Mouse (Mus musculus): ENCODE data around the gene Exosc9.

Exosc9 gene

DNA sequence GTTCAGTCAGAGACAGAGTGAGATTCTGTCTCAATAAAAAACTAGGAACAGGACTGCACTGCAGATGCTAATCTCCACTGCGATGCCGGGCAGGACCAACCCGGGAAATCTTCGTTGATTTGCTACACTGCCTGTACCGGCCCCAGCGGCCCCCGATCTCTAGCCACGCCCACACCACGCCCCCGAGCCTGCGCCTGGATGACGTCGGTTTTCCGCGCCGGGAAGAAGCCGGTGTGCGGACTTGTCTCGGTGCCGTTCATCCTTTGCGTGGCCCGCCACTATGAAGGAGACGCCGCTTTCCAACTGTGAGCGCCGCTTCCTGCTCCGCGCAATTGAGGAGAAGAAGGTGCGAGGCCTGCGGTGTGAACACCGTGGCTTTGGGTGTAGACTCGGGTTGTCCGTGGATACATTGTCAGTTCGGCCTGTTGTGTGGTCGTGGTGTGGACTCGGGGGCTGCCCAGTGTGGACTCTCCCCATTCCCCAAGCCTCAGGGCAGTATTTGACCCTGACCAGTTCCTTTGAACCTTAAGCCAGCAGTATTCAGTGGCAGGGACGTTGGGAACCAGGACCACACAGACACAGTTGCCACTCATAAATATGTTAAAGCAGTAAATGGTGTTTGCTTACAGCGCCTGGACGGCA, at the start of gene Exosc9:
Gene Exosc9 (plus strand): TSS at position 201 of the 642 bp plus-strand sequence.
- peak; percentile 86 for DNase-seq (ENCODE audit: low spot score)

DNA sequence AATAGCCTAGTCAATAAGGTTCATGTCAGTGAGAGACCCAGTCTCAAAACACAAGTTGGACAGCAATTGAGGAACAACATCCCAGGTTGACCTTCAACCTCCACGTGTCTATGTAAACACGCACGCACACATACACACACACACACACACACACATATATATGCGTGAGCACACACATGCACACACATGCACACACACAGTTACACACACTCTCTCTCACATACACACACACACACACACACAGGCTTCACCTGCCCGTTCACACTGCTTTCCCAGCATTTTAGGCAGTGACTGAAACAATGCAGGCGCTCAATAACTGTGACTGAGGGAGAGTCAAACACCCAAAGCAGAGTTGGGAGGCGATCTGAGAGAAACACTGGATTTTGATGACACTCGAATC, 47.1 kb upstream of the Exosc9 start:
- no peak for DNase-seq (ENCODE audit: low spot score)

DNA sequence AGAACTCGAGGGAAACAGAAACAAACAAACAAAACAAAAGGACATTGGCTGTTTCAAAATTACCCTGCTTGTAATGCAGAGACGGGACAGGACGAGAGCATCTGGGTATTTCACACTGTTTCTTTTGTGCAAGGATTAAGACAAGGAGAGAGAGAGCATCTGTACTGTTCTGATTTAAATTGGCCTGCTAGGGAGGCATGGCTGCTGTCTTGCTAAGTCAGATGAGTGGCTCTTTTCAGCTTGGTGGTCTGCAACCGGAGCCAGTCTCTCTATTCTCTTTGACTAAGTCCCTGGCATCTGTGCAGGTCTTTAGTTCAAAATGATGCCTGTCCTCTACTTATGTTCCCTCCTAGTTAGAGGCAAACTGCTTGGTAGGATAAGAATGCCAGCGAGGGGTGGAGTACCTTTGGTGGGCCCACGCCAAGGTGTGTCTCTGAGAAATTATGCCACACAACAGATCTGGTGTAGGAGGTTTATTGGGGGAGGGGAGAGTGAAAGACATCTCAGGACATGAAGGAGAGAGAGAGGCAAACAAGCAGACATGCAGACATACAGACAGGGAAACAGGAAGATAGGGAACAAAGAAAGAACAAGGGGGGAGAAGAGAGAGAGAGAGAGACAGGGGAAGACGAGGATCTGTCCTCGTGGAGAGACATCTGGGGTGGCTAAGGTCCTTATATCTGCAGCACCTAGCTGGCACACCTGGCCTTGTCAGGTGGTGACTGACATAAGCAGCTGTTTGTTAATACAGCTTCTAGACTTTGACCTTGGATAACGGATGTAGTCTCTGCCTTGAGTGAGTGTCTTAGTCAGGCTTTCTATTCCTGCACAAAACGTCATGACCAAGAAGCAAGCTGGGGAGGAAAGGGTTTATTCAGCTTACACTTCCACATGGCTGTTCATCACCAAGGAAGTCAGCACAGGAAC, 46.3 kb upstream of the Exosc9 start:
- no peak for DNase-seq (ENCODE audit: low spot score)

DNA sequence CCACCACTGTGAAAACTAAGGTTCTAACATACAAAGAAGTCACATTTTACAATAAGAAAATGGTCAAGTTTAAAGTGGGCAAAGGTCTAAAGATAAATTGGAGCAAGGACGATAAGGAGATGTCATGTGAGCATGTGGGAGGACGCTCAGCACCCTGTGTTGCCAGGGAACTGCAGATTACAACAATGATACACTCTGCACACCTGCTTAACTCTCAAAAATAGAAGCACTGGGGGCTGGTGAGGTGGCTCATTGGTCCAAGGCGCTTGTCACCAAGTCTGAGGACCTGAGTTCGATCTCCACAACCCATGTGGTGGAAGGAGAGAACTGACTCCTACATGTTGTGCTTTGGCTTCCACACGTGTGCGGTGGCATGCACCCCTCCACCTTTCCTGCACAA, 40.9 kb upstream of the Exosc9 start:
- DNase-seq (ENCODE audit: low spot score): no peak

DNA sequence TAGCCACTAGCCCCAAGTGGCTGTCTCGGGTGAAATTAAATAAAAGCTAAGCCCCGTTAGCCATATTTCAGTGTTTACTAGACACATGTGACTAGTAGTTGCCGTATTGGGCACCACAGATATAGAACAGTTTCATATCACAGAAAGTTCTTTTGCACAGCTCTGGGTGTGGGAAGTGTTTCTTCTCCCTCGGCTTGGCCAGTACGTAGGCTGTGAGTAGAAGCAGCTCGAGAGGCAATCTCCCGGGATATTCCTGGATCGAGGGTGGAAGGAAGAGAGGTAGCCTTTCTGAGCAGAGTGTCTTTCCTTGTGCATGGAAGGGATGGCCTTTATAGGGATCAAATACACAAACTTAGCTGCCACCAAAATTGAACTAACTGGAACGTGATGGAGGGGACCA, 36.2 kb upstream of the Exosc9 start:
- no peak for DNase-seq (ENCODE audit: low spot score)

DNA sequence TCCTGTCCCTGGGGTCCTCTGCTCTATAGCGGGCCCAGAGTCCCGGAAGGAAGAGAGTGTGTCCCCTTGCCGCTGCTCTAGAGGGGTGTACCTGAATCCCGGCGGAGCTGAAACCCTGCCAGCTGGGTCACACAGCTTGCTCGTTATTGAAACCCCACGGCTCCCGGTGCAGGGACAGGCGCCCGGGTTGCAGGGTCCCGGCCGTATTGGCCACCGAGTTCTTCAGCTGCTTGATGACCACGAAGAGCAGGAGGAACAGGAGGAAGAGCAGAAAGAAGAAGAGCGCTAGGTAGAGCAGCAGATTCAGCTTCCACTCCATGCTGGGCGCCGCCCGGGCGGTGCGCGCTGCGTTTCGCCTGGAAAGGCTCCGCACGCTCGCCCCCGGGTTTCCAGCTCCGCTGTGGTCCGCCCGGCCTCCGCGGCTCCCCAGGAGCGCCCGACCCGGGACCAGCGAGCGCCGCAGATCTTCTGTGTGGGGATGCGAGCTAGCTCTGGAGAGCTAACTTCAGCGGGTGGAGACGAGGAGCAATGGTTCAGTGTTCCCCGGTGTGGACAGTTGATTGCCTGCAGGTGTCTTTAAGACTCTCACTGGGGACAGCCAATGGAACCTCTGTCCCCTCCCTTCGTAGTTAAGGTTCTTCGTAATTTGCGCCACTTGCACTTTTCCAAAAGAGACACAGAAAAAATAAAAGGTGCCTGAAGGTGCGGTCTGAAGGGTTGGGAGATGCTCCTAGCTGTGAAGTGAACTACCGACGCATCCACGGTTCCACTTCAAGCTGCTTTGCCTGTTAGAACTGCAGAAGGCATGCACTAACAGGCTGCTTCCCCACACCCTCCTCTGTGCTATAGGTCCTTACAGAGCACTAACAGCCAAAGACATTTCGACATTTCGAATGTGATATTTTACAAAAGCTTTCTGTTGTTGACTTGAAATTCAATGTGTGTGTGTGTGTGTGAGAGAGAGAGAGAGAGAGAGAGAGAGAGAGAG, 31.0 kb upstream of the Exosc9 start, which contains the start of gene Gm11549:
Gene Gm11549 (minus strand): TSS at position 741 of the 988 bp plus-strand sequence.
- DNase-seq (ENCODE audit: low spot score): no peak

DNA sequence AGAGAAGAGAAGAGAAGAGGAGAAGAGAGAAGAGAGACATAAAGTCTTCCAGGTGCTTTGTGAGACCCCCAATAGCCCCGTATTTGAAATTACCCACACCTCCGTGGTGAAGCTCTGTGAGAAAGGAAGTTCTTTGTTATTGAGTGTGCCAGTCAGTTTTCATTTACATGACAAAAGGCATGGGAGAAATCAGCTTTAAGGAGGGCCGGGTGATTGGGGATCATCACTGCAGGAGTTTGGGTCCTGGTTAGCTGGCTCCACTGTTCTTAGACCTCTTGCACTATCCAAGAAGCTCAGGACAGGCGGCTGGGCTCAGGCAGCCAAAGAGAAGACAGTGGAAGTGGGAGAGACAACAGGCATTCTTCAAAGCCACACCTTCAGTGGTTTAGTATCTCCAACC, 30.3 kb upstream of the Exosc9 start:
- no peak for DNase-seq (ENCODE audit: low spot score)

DNA sequence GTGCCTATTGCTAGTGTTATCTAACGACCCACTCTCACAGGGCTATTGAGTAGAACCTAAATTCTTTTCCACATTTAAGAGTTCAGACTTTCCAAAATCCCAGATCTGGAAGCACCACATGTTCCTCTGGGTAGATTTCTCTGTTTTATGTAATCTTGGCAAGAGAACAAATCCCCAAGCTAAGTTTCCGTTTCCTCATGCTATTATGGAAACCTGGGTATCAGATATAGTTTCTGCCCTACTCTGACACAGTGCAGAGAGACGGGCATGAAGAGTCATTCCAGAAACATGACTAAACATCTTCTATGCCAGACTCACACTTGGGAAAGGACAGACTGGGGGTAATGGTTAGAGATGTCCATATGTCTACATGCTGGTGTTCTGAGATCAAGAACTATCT, 27.9 kb upstream of the Exosc9 start:
- no peak for DNase-seq (ENCODE audit: low spot score)

DNA sequence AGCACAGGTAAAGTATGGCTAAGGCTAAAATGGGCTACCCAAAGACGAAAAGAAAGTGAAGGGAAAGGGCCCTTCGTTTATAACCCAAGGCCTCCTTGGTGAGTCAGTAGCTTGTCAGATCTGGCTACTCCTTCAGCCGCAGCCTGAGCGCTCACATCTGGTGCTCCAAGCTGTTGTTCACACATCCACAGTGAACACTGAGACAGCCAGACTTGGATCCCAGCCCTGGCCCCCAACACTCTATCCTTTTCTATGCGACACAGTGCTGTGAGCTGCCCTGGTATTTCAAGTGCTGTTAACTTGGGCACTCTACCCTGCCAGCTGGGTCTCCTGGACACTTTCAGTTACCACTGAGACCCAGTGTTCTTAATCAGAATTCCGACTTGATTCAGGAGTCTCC, 22.1 kb upstream of the Exosc9 start:
- DNase-seq (ENCODE audit: low spot score): peak; percentile 66

DNA sequence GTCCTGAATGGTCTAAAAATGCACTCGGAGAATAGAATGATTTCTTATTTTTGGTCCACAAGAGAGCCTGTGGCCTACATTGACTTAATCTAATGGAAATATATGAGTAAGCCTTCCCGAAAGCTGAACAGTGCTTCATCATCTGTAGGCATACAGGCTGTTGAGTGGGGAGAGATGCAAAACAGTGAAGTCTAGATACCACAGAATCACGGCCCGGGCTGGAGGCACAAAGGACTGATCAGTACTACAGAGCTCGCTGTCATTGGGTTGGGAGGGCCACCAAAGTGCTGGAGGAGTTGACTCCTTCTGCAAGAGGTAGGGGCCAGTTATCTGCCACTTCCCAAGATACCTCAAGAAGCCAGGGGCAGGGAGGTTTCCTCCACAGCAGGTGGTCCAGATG, 21.6 kb upstream of the Exosc9 start:
- no peak for DNase-seq (ENCODE audit: low spot score)

DNA sequence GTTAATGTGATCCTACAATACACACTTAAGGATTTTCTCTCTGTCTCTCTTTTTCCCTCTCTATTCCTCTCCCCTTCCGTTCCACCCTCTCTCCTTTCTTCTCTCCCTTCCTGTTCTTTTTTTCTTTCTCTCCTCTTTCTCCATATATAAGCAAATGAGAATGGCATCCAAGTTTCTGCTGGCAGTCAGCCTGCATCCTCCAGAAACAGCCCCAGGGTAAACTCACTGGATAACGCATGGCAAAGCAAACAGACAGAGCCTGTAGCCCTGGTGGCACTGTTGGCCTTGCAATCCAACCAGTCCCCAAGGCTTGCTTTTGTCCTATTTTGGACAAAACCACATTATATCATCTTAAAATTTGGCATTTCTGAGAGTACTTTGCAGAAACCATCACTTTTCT, 21.2 kb upstream of the Exosc9 start:
- DNase-seq (ENCODE audit: low spot score): no peak

DNA sequence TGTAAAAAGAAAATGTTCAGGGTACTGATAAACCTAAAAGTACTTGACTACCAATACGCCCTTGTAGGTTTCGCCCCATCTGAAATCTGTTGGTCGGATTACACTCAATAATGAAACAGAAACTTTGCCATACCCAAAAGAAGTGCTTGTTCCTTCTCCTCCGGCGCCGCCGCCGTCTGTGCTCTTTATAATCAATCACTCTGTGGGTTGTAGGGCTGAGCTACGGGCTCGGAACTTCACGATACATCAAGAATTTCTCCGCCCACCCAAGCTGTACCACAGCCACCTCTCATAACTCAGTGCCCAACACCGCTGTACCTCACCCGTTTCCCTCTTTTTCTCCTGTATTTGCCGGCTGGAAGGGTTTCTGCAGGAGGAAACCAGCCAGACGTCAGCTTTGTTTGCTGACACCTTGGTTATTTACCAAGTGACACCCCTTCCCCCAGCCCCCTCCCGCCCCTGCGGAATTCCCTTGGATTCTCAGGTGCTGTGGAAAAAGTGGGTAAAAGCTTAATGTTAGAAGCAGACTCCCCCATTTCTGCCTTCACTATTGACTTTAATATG, 20.3 kb upstream of the Exosc9 start:
- DNase-seq (ENCODE audit: low spot score): no peak

DNA sequence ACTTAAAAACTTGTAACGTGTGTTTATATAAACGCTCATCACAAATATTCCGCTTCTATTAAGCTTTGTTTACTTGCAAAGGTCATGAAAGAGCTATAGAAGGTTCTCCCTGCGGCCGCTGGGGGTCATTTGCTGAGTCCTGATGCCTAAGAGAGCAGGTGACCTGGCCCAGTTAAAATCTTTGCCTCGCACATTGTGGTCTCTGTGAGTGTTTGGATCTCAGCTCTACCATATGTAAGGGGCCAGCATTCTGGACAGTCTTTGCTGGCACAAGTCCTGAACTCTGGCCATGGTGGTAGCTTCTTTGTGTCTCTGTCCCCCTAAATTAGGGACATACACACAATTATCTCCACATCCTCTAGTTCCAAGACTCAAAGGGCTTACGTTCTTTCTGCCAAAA, 19.7 kb upstream of the Exosc9 start:
- DNase-seq (ENCODE audit: low spot score): no peak

DNA sequence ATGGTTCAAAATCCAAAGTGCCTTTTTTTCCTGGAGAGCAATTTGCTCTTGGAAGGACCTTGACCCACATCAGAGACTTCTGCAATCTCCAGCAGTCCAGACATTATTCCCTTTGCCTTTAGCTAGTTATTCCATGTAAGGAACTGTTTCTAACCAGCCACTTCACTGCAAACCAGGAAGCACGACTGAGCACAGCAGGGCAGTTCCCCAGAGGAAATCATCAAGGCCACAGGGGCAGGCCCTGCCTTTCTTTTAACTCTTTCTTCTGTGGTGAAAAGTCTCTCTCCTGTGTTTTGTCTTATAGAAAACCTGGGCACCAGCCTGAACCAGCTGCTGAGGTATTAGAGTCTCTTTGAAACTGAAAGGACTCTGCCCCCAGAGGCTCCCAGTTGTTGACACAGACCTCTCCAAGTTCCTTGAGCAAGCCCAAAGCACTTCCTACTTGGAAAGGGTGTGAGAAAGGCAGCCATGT, 19.2 kb upstream of the Exosc9 start:
- DNase-seq (ENCODE audit: low spot score): no peak

DNA sequence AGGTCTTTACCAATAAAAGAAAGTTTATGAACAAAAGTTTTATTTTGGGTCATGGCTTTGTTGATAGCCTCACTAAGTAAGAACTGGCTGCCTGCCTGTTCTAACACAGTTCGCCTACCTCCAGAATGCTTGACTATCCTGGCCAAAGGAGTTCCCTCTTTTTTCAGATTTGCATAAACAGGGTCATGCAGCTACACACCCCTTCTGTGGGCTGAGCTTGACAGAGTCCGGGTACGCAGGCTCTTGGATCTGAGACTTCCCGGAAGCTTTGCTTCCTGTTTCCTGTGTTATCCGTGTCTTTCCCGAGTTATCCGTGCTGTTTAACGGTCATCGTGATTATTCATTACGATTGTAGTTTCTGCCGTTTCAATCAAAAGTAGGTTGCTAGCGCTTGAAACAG, 16.4 kb upstream of the Exosc9 start:
- no peak for DNase-seq (ENCODE audit: low spot score)

DNA sequence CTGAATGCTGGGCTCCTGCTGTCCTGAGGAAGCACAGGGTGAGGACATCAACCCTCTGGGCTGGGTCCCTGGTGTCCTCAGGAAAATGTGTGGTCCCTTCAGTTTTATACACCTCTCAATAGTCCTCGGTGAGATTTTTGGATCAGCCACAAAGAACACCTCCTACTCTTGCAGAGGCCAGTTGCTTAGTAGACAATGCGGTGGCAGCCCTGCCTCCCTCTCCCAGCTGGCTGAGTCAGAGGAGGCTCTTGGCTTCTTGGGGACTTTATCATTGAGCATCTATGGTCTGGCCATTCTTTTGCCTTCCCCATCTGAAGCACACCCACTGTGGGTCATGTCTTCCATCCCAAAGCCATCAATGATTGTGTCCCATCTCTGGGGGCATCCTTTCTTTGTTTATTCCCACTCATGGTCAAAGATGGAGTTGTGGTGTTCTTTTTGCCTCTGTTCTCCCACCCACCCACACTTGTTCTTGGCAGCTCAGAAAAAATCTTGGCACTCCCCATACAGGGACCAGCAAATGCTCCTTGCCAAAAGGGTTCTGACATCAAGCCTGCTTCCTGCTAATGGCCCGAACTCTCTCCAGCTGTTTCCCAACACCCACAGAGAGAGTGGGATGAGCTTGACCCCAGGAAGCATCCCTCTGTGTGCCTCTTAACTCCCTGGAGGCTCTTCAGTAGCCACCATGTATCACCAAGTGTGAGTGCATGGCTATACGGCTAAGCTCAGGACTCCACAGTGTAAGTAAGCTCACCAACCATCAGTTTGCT, 14.5 kb upstream of the Exosc9 start:
- DNase-seq (ENCODE audit: low spot score): no peak

DNA sequence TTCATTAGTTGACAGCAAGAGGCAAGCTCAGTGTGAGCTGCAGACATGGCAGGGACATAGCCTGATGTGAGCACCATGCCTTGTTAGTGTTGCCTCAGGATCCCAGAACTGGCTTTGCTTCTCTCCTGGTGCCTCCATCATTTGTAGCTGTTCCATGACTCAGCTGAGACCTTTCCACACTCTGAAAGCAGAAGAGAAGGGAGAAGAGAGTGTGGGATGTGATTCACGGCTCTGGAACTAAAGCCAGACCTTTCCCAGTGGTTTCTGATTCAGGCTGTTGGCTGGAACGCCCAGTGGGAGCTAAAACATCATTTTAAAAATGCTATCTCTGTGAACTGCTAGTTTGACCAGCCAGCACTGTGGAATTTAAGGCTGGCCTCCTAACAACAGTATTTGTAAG, 11.7 kb upstream of the Exosc9 start:
- DNase-seq (ENCODE audit: low spot score): no peak

DNA sequence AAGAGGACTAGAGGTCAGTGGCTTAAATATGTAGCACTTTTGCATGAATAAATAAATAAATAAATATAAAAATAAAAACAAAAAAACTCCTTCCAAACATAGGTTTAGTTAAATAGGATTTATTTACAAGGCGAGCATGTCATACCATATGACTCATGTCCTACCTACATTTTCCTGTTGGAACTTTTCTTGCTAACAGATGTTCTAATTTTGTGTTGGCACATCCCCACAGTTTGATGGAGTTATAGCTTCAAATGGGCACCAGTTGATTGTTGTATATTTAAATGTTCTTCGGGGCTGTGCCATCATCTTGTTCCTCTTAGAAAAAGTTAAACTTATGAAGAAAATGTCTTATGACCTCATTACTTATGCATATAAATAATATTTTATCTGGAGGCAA, 11.0 kb upstream of the Exosc9 start:
- DNase-seq (ENCODE audit: low spot score): no peak

DNA sequence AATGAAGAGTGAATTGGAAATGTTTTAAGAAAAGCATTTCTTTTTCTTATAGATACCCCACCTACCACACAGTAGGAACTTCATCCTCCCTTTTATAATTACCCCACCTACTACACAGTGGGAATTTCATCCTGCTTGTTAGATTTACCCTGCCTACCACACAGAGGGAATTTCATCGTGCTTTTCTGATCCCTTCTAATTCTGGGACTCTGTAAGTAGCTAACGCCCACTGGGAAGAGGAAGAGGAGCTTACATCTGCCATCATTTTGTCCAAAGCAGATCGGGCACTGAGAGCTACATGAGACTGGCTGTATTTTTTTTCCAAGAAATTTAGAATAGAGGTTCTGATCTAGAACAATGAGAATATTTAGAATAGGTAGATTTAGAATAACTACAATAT, 7.4 kb upstream of the Exosc9 start:
- no peak for DNase-seq (ENCODE audit: low spot score)

DNA sequence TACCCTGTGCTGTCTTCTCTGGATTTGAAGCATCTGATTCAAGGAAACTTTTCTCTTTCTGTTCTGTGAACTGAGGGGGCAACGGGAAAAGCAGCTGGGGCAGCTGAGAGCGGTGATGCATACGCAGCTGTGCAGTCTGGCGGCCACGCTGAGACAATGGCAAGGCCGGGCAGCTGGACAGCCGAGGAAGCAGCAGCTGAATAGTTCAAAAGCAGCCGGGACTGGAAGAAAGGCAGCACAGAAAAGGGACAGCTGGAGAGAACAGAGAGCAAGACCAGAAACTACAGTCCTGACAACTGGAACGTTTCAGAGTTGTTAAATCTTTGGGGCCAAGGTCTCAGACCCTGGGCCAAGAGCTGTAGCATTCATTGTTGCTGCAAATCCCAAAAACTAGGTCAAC, 1.1 kb upstream of the Exosc9 start:
- no peak for DNase-seq (ENCODE audit: low spot score)

DNA sequence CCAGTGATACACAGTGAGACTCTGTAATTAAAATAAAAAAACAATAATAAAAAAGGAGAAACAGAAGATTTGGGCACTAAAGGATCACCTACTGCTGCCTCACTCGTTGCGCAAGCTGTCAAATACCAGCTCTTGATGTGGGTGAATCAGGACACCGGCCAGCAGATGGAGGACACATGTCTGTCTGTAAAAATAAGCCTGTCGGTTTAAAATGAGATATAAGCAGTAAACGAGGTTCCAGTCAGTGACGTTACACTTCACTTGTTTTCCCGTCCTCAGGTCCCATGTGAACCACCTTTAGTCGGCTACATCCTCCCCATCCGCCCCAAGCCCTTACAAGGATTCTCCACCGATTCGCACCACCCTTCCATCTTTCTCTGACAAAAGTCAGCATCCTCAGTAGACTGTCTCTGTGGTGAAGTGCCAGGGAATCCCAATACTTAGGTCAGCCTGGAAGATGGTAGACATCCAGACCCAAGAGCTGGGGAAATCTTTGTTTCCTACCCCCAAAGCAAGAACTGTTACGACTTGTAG, 488 bp upstream of the Exosc9 start:
- DNase-seq (ENCODE audit: low spot score): no peak

All from left cerebral cortex, adult 11 months (tissue).